Mouse (Mus musculus): ENCODE measurements around the gene Cdh6. TPM values are rescaled to one million over a fixed set of nuclear protein-coding genes. Genes with fewer than 3 reads are reported as not detected.

Gene Cdh6
- total RNA-seq, 2 experiments from 2014 or later = 0.69 to 1.00 TPM

DNA sequence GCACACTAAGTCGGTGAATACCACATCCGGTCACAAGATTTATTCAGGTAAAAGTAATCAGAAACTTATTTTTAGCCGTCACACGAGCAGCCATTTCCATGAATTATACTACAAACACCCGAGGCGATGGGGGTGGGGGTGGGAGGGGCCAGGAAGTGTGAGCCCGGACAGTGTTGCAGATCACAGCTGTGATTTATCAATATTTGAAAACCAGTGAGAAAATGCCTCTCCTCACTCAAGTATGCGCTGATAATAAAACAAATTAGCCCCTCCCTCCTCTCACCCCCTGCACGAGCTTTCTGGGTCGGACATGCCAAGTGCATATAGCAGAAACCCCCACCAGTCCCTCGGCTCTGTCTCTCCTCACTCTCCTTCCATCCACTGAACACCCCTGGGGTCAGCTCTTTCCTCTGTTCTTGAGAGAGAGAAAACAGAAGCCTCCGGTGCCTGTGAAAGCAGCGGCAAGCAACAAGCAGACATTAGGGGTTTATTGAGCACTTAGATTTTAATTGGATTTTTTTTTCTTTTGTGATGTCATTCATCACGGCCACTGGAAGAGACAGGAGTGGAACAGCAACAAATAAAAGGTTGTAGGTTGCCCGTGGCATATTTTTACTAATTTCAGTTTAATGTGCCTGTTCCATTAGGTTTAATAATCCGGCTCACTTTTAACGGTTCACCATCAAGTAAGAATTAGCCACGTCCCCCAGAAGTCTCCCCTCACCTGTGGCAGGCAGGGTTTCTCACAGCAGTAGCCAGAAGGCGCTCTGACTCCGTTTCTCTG lies 105.9 kb downstream of the Cdh6 start:
- intact Hi-C loops (cut with DNase I) = no loop called here
- no peak for DNase-seq

GRCm38 (mm10) chr15:13066765-13067164 lies 106.7 kb downstream of the Cdh6 start:
- intact Hi-C loops (cut with DNase I) = no loop called here
- no peak for DNase-seq

GRCm38 (mm10) chr15:13063633-13064032 lies 109.8 kb downstream of the Cdh6 start:
- no peak for DNase-seq
- intact Hi-C loops (cut with DNase I) = no loop called here

DNA sequence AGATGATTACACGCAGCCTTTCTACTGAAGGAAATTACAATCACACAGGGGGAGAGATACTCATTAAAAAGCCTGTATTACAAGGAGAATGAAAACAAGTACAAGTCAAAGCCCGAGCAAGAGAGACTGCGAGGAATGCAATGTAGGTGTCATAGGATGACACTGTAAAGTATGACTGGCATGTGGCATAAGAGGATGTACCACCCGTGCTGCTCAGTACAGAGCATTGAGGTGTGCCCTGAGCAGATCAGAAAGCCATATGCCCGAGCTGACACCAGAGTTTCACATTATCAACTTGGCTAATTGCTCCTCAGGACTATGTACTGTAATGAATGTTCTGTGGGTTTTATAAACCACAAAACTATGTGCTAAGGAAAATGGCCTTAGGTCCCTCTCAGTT lies 115.7 kb downstream of the Cdh6 start:
- DNase-seq = no peak
- intact Hi-C loops (cut with DNase I) = no loop called here

GRCm38 (mm10) chr15:13057302-13057701 lies 116.2 kb downstream of the Cdh6 start:
- intact Hi-C loops (cut with DNase I) = no loop called here

GRCm38 (mm10) chr15:13047910-13048309 lies 125.6 kb downstream of the Cdh6 start:
- DNase-seq = no peak

More at GRCm38 (mm10) chr15:13057302-13057701, 116.2 kb downstream of the Cdh6 start:
- DNase-seq = no peak

GRCm38 (mm10) chr15:13034436-13034835 lies 139.0 kb downstream of the Cdh6 start:
- no peak for DNase-seq
- intact Hi-C loops (cut with DNase I) = no loop called here

More at GRCm38 (mm10) chr15:13047910-13048309, 125.6 kb downstream of the Cdh6 start:
- intact Hi-C loops (cut with DNase I) = no loop called here

DNA sequence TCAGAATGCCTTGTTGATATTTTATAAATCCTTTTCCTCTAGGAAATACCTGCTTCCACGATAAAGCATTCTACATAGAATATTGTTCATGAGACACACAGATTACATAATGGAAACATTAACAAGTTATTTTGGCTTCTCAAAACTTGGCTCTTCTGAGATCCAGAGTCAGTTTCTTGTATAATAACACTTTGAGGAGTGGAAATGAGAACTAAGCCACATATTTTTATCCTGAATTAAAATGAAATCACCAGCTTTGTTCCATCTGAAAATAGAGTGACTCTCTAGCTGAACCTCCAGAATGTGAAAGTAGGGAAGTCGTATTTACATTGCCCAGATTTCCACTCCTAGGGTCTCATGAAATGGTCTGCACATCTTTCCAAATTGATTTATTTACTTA lies 142.8 kb downstream of the Cdh6 start:
- intact Hi-C loops (cut with DNase I) = no loop called here

DNA sequence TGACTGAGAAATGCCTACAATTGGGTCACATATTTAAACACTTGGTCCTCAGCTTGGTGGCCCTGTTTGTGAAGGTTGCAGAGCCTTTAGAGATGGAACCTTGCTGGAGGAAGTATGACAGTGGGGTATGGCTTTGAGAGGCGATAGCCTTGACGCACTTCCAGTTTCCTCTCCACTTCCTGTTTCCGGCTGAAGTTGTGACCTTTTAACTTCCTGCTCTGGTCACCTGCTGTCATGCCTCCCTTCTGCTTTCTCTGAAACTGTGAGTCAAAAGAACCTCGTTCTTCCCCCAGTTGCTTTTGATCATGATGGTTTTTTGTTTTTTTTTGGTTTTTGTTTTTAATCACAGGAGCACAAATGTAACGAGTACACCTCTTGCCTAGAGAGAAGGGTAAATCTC lies 146.0 kb downstream of the Cdh6 start:
- intact Hi-C loops (cut with DNase I) = no loop called here
- DNase-seq = no peak

More for the DNA sequence above, 142.8 kb downstream of the Cdh6 start:
- DNase-seq = no peak

- no peak for DNase-seq
- intact Hi-C loops (cut with DNase I) = no loop called here
These were observed 156.6 kb downstream of the Cdh6 start for GRCm38 (mm10) chr15:13016756-13017357.

- DNase-seq = no peak
- intact Hi-C loops (cut with DNase I) = no loop called here
These were observed 164.7 kb downstream of the Cdh6 start for GRCm38 (mm10) chr15:13008803-13009202.

DNA sequence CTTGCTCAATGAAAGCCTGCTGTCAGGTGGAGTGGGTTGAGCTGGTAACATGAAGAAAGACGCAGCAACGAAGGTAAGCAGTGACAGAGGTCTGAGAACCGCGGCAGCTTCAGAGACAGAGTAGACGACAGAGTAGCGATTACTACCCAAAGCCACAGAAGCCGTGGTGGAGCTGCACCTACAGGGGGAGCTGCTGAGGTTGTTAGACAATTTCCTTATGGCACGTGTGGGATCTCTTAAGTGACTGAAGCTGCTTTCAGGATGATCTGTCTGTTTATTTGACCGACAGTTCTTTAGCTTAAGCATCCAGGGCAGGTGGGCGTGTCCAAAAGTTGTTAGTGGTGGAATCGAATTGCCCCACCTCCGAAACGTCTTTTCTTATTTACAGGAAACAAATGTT lies 167.5 kb downstream of the Cdh6 start:
- DNase-seq = no peak
- intact Hi-C loops (cut with DNase I) = no loop called here

GRCm38 (mm10) chr15:13001549-13001948 lies 171.9 kb downstream of the Cdh6 start:
- intact Hi-C loops (cut with DNase I) = no loop called here
- no peak for DNase-seq

- intact Hi-C loops (cut with DNase I) = no loop called here
- no peak for DNase-seq
These were observed 178.7 kb downstream of the Cdh6 start for GRCm38 (mm10) chr15:12994563-12995359.

Data from heart, postnatal 14 days (tissue).